Mouse (Mus musculus): ENCODE data around the gene S1pr5. TPM values are rescaled to one million over a fixed set of nuclear protein-coding genes. Genes with fewer than 3 reads are reported as not detected.

The S1pr5 gene
- polyA plus RNA-seq, 1 experiment from 2014 or later: 4.7 TPM

DNA sequence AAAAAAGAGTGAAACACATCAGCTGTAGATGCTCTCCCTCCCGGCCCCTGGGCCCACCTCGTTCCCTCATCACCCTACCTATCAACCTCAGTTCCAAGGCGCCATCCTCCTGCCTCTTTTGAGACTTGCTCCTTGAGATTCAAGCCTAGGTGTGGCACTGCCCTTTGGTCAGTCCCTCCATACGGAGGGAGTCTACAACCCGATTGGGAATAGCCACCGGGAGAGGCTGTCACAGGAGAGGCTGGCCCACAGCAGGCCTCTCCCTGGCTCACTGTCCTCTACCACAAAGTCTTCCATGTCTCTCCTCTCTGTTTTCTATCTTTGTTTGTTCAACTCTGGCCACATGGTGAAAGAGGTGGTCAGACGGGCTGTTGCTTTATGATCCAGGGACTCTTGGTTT, 36.6 kb downstream of the S1pr5 start:
- DNase-seq (ENCODE audit: low spot score): no peak
- Histone ChIP-seq H3K4me1 (replicated peaks; ENCODE audit: control insufficient read depth, insufficient read depth) (no peaks in the 10 kb centered on the region), H3K9ac (ENCODE audit: low read length) (no peak overlapping the region), H3K9me3 (ENCODE audit: control insufficient read depth, low read length) (no peaks in the 10 kb centered on the region), H3K4me2 (replicated peaks; ENCODE audit: low read depth) (no peak overlapping the region), H3K27me3 (ENCODE audit: control insufficient read depth, insufficient read depth, low read length) (no peaks in the 10 kb centered on the region), H3K4me3 (ENCODE audit: low read depth, low read length) (no peak overlapping the region), H3K27ac (replicated peaks) (no peak overlapping the region), H3K36me3 (ENCODE audit: control insufficient read depth, insufficient read depth, low read length) (no peaks in the 10 kb centered on the region)
- ATAC-seq (ENCODE audit: low FRiP score, low TSS enrichment): no peak
- TF ChIP-seq CTCF (IDR thresholded peaks at IDR 0.05; ENCODE audit: low read depth) (no peak), EP300 (optimal IDR thresholded peaks at IDR 0.05) (no peak)
- WGBS: 79% methylated on average over 7 of the region's 7 CpGs

DNA sequence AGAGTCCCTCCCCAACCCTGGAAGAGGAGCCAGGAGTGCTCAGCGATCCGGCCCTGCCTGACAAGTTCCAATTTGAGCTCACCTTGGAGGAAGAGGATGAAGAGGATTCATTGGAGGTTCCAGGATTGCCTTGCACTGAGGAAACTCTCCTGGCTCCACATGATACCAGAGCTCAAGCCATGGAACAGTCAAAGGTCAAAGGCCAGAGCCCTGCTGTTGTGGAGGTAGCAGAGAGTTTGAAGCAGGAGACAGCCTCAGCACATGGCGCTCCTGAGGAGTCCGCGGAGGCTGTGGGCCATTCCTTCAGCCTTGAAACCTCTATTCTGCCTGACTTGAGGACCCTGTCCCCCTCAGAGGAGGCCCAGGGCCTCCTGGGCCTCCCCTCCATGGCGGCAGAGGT, 37.4 kb downstream of the S1pr5 start:
- H3K27ac ChIP-seq (replicated peaks): no peak overlapping the region
- H3K4me2 ChIP-seq (replicated peaks; ENCODE audit: low read depth): no peak overlapping the region
- no peak overlapping the region for H3K9ac ChIP-seq (ENCODE audit: low read length)
- no peaks in the 10 kb centered on the region for H3K36me3 ChIP-seq (ENCODE audit: control insufficient read depth, insufficient read depth, low read length)
- no peaks in the 10 kb centered on the region for H3K9me3 ChIP-seq (ENCODE audit: control insufficient read depth, low read length)
- H3K4me3 ChIP-seq (ENCODE audit: low read depth, low read length): no peak overlapping the region
- TF ChIP-seq EP300 (optimal IDR thresholded peaks at IDR 0.05) (no peak), CTCF (IDR thresholded peaks at IDR 0.05; ENCODE audit: low read depth) (no peak)
- DNase-seq (ENCODE audit: low spot score): no peak
- no peaks in the 10 kb centered on the region for H3K4me1 ChIP-seq (replicated peaks; ENCODE audit: control insufficient read depth, insufficient read depth)
- 88% methylated on average over 6 of the region's 6 CpGs for WGBS
- H3K27me3 ChIP-seq (ENCODE audit: control insufficient read depth, insufficient read depth, low read length): no peaks in the 10 kb centered on the region
- ATAC-seq (ENCODE audit: low FRiP score, low TSS enrichment): no peak

DNA sequence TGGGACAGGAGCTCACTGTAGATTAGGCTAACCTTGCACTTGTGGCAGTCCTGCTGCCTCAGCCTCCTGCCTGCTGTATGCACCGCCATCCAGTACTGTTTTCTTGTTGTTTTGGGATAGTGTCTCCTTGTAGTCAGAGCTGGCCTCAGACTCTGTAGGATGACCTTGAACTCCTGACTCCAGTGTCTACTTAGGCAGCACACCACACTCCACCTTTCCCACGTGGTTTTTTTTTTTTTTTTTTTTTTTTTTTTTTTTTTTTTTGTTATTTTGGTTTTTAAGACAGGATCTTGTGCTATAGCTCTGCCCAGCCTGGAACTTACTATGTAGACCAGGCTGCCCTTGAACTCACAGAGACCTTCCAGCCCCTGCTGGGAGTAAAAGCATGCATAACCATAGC, 39.6 kb downstream of the S1pr5 start:
- WGBS: 58% methylated on average over 2 of the region's 2 CpGs
- Histone ChIP-seq H3K4me2 (replicated peaks; ENCODE audit: low read depth) (no peak overlapping the region), H3K4me3 (ENCODE audit: low read depth, low read length) (no peak overlapping the region), H3K36me3 (ENCODE audit: control insufficient read depth, insufficient read depth, low read length) (no peaks in the 10 kb centered on the region), H3K27ac (replicated peaks) (no peak overlapping the region), H3K4me1 (replicated peaks; ENCODE audit: control insufficient read depth, insufficient read depth) (no peaks in the 10 kb centered on the region), H3K9ac (ENCODE audit: low read length) (no peak overlapping the region), H3K9me3 (ENCODE audit: control insufficient read depth, low read length) (no peaks in the 10 kb centered on the region), H3K27me3 (ENCODE audit: control insufficient read depth, insufficient read depth, low read length) (no peaks in the 10 kb centered on the region)
- ATAC-seq (ENCODE audit: low FRiP score, low TSS enrichment): no peak
- DNase-seq (ENCODE audit: low spot score): no peak
- TF ChIP-seq EP300 (optimal IDR thresholded peaks at IDR 0.05): no peak
- no peak for TF ChIP-seq CTCF (IDR thresholded peaks at IDR 0.05; ENCODE audit: low read depth)

DNA sequence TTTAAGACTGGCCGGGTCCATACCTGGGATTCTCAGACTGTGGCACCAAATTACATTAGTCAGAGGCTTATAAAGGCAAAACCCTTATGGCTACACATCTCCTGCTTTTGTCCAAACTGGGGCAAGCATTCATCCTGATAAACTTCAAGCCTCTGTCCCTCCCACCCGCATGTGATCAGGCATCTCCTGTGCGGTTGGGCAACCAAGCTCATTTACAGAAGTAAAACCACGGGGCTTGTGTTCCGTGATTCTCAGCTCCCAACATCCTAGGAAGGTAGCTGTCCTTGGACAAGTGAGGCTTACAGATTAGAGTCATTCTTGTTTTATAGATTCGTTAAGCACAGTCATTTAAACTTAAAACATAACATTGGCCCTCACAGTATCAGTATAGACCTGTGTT, 41.4 kb downstream of the S1pr5 start:
- no peak for TF ChIP-seq EP300 (optimal IDR thresholded peaks at IDR 0.05)
- TF ChIP-seq CTCF (IDR thresholded peaks at IDR 0.05; ENCODE audit: low read depth): no peak
- Histone ChIP-seq H3K4me2 (replicated peaks; ENCODE audit: low read depth) (no peak overlapping the region), H3K9ac (ENCODE audit: low read length) (no peak overlapping the region), H3K36me3 (ENCODE audit: control insufficient read depth, insufficient read depth, low read length) (no peaks in the 10 kb centered on the region), H3K4me1 (replicated peaks; ENCODE audit: control insufficient read depth, insufficient read depth) (no peaks in the 10 kb centered on the region), H3K4me3 (ENCODE audit: low read depth, low read length) (no peak overlapping the region), H3K9me3 (ENCODE audit: control insufficient read depth, low read length) (no peaks in the 10 kb centered on the region), H3K27ac (replicated peaks) (no peak overlapping the region), H3K27me3 (ENCODE audit: control insufficient read depth, insufficient read depth, low read length) (no peaks in the 10 kb centered on the region)
- no peak for ATAC-seq (ENCODE audit: low FRiP score, low TSS enrichment)
- WGBS: 80% methylated on average over 6 of the region's 6 CpGs
- DNase-seq (ENCODE audit: low spot score): no peak

DNA sequence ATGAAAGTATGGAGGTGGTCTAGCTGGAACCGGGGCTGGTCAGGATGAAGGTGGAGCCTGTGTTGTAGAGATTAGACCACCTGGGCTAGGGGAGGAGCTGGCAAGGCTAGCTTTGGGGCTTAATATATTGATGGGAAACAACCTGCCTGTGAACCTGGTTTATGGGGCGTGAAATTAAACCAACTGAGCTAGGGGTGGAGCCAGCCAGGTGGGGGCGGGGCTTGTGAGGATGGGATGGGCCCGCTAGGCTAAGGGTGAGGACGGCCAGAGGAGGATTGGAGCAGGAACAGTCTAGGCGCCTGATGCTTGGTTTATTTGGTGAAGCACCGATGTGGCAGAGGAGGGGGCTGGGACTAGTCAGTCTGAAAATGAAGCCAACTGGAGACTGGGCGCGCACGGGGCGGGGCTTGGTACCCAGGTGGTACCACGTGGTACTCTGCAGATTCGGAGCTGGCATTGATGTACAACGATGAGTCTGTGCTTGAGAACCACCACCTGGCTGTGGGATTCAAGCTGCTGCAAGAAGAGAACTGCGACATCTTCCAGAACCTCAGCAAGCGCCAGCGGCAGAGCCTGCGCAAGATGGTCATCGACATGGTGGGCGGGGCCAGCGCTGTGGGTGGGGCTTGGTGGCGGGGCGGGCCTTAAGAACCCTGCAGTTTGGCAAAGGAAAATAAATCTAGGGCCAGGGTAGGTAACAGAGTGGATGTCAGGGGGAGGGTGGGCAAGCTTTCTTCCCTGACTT, 43.5 kb downstream of the S1pr5 start:
- TF ChIP-seq CTCF (IDR thresholded peaks at IDR 0.05; ENCODE audit: low read depth): no peak
- TF ChIP-seq EP300 (optimal IDR thresholded peaks at IDR 0.05): no peak
- ATAC-seq (ENCODE audit: low FRiP score, low TSS enrichment): peak; percentile 64
- DNase-seq (ENCODE audit: low spot score): peak; percentile 63

DNA sequence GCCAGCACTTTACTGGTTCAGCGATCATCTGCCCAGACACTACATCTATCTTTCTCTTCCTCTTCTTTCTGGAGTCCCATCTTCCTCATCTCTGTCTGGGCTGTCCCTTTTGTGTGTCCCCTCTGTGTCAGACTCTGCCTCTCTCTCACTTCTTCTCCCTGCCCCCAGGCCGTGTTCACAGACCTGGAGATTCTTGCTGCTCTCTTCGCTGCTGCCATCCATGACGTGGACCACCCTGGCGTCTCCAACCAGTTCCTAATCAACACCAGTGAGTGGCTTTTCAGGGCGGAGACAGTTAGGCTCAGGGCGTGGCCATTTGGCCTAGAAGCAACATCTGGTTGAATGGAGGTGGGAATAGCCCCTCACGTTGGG, 44.1 kb downstream of the S1pr5 start:
- no peak overlapping the region for H3K27ac ChIP-seq (replicated peaks)

More for the DNA sequence above, 43.5 kb downstream of the S1pr5 start:
- Histone ChIP-seq H3K27me3 (ENCODE audit: control insufficient read depth, insufficient read depth, low read length) (no peaks in the 10 kb centered on the region), H3K36me3 (ENCODE audit: control insufficient read depth, insufficient read depth, low read length) (no peaks in the 10 kb centered on the region), H3K9ac (ENCODE audit: low read length) (no peak overlapping the region; the same call in 1 of the 2 replicates), H3K9me3 (ENCODE audit: control insufficient read depth, low read length) (no peaks in the 10 kb centered on the region), H3K4me1 (replicated peaks; ENCODE audit: control insufficient read depth, insufficient read depth) (no peaks in the 10 kb centered on the region), H3K4me2 (replicated peaks; ENCODE audit: low read depth) (peak overlapping the region; percentile 53), H3K4me3 (ENCODE audit: low read depth, low read length) (peak overlapping the region; percentile 31), H3K27ac (replicated peaks) (no peak overlapping the region)
- WGBS: 10% methylated on average over 22 of the region's 23 CpGs

More for the DNA sequence above, 44.1 kb downstream of the S1pr5 start:
- DNase-seq (ENCODE audit: low spot score) (no peak), ATAC-seq (ENCODE audit: low FRiP score, low TSS enrichment) (peak; percentile 10; the same call in 1 of the 2 replicates)
- H3K4me1 ChIP-seq (replicated peaks; ENCODE audit: control insufficient read depth, insufficient read depth): no peaks in the 10 kb centered on the region
- no peak overlapping the region for H3K4me2 ChIP-seq (replicated peaks; ENCODE audit: low read depth)
- no peaks in the 10 kb centered on the region for H3K27me3 ChIP-seq (ENCODE audit: control insufficient read depth, insufficient read depth, low read length)
- TF ChIP-seq CTCF (IDR thresholded peaks at IDR 0.05; ENCODE audit: low read depth): no peak
- WGBS: 30% methylated on average over 8 of the region's 8 CpGs
- H3K9me3 ChIP-seq (ENCODE audit: control insufficient read depth, low read length): no peaks in the 10 kb centered on the region
- no peak overlapping the region for H3K4me3 ChIP-seq (ENCODE audit: low read depth, low read length)
- H3K36me3 ChIP-seq (ENCODE audit: control insufficient read depth, insufficient read depth, low read length): no peaks in the 10 kb centered on the region
- no peak overlapping the region for H3K9ac ChIP-seq (ENCODE audit: low read length)

Data from stomach, postnatal 0 days (tissue).